Comparison of ENCODE assay signal across 23 mouse cellular contexts in the genomic region with DNA sequence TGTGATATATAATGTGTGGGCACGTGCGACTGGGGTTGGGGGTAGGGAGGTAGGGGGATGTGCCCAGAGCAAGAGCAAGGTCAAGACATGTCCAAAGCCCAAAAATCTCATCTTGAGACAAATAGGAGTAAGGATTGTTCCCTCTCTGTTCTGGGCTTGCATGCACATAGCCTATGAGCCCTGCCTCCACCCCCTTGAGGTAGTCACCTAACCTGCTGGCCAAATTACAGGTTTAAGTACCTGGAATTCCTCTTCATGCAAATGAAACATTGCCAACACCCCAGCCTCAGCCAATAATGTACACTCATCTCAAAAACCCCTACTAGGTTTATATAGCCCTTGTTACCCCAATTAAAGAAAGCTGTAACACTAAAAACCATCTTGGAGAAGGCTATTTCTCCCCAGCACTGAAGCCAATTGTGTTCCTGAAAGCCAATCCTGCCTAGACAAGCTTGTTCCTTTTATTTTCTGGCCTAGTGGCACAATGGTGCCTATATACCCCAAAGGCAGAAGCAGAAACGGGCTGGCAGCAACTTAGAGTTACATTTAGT. TPM values are rescaled to one million over a fixed set of nuclear protein-coding genes. Genes with fewer than 3 reads are reported as not detected.
"Had no signal": no experiment of that assay in that cellular context is flagged by ENCODE, and none has a peak within 500 bp of the region (broad histone marks: within the 10 kb centered on the region; RNA-seq: fewer than 3 reads in every experiment).

No protein-coding gene starts in this region.

- H3K4me3 ChIP-seq: layer of hippocampus, adult 2 months; limb, embryonic 10.5 days; limb, embryonic 13.5 days; liver, embryonic 12.5 days; liver, embryonic 15.5 days; midbrain, embryonic 13.5 days had no signal

- H3K36me3 ChIP-seq: limb, embryonic 10.5 days; limb, embryonic 13.5 days; liver, embryonic 12.5 days; liver, embryonic 15.5 days; midbrain, embryonic 13.5 days had no signal

- DNase-seq: kidney, adult 2 months; kidney, postnatal 25 days; layer of hippocampus, adult 9-11 months; liver; right cerebral cortex, adult 18-20 months; right cerebral cortex, postnatal 14 days; right cerebral cortex, postnatal 4 days; thymus, adult 2 months; thymus, postnatal 14 days; thymus, postnatal 4 days had no signal

- H3K27ac ChIP-seq: kidney, postnatal 0 days; layer of hippocampus, adult 2 months; limb, embryonic 10.5 days; limb, embryonic 13.5 days; liver, embryonic 12.5 days; liver, embryonic 15.5 days; macrophage; midbrain, embryonic 13.5 days; stomach, postnatal 0 days had no signal

- H3K4me2 ChIP-seq: limb, embryonic 13.5 days; liver, embryonic 12.5 days; liver, embryonic 15.5 days; midbrain, embryonic 13.5 days had no signal

- ATAC-seq: intestine, postnatal 0 days; liver, embryonic 12.5 days; midbrain, embryonic 13.5 days had no signal

- H3K27me3 ChIP-seq: limb, embryonic 13.5 days; liver, embryonic 12.5 days; liver, embryonic 15.5 days; midbrain, embryonic 13.5 days had no signal

- H3K9ac ChIP-seq: limb, embryonic 13.5 days; liver, embryonic 12.5 days; liver, embryonic 15.5 days; midbrain, embryonic 13.5 days had no signal

- H3K9me3 ChIP-seq: limb, embryonic 10.5 days; limb, embryonic 13.5 days; liver, embryonic 12.5 days; liver, embryonic 15.5 days; midbrain, embryonic 13.5 days had no signal

- H3K4me1 ChIP-seq: liver, embryonic 12.5 days; liver, embryonic 15.5 days; midbrain, embryonic 13.5 days had no signal

RNA-seq across cellular contexts. Expression of gene Vtcn1, which starts 26.3 kb away (rescaled TPM):
- polyA plus RNA-seq: limb, embryonic 10.5 days; liver, embryonic 12.5 days; liver, embryonic 15.5 days; macrophage; midbrain, embryonic 13.5 days; midbrain, postnatal 0 days; neural tube, embryonic 11.5 days; neural tube, embryonic 14.5 days had no signal
